Mouse (Mus musculus) 3T3-L1 (cell line): ENCODE data around the gene Jup.
A peak's percentile ranks its signal among the peaks of the same experiment; 100 is the strongest.

Experiments
- DNase-seq: peaks from one replicate; pipeline ENCODE4 v3.0.0-alpha.2; 2015; ENCODE audit warnings: low read depth, low spot score

Jup gene

DNA sequence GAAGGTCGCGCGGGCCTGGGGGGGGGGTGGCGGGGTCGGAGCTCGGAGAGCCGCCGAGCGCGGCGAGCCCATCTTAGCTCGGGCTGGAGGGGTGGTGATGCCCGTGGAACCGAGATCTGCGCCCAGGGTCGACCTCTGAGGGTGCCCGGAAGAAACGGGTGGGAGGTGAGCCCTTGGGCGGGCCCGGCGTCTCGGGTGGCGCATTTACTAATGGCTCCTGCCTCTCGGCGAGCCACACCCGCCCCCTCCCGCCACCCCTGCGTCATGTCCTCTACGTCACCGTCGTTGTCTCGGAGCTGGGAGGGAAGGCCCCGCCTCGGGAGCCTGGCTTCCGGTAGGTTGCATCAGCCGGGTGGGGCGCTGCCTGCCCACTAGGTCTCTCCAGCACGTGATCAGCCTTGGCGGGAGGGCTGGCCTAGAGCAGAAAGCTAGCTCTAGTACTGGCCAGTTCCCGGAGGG, 77.4 kb downstream of the Jup start:
- peak; percentile 98 for DNase-seq

GRCm38 (mm10) chr11:100319492-100320171, 77.9 kb downstream of the Jup start, which contains the start of gene Eif1:
Gene Eif1 (plus strand): TSS chr11:100319885.
- DNase-seq: peak; percentile 100
